Mouse (Mus musculus) right cerebral cortex, postnatal 14 days (tissue): ENCODE measurements around the gene Dnah17.

Experiments
- DNase-seq: peaks from one replicate; pipeline ENCODE4 v3.0.0; 2022

Gene Dnah17

DNA sequence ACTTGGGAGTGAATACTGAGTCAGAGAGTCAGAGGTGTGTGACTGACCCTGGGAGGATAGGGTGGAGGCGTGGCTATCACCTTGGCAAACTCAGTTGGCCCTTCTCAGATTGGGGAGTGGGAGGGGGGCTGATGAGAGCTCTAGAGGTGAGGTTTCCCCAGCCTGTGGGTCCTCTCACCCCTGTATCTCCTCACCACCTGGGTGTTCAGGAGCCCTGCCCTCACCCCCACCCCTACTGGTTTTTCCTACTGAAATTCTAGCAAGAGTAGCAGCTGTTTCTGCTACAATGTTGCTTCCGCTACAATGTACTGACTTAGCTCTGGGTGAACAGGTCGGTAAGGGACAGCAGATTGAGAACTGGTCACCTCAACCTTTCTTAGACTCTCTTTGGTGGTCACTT, 46.2 kb downstream of the Dnah17 start:
- DNase-seq, result no peak

GRCm38 (mm10) chr11:118083811-118084210, 46.6 kb downstream of the Dnah17 start:
- DNase-seq, result peak; percentile 88

- DNase-seq, result no peak
Measured at GRCm38 (mm10) chr11:118082294-118082693, 48.1 kb downstream of the Dnah17 start.

DNA sequence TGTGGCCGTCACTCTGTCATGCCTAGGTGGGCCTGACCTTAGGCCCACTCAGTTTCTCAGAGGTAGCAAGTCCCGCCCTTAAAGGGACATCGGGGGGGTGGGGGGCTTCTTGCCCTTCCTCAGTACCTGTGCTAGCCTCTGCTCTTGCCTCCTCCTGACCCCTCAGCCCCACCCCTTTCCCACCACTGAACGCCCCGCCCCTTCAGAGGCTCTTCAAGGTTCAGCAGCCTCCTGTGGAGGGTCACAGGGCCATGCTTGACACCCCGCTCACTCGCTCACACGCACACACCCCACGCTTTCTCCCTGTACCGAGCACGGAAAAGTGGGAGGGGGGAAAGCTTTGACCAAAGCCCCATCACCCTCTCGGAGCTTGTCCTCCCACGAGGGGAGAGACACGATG, 50.7 kb downstream of the Dnah17 start:
- no peak for DNase-seq

DNA sequence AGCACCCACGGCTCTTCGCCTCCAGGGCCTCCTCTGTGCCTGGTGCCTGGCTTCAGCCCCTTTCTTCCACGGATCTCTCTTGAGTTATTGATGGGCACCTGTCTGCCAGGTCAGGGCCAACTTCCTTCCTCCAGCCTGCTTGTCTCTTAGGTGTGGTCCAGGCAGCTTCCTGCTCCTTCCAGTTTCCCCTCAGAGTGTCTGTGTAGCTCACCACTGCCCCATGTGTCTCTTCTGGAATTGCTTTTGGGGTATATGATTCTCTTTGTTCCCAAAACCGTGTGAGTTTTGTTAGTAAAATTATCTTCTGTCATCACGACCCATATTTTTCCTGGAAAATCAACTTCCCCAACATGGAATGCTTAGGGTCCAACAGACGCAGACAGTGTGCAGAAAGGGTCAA, 53.5 kb downstream of the Dnah17 start:
- no peak for DNase-seq

- no peak for DNase-seq
Measured at GRCm38 (mm10) chr11:118075035-118075522, 55.4 kb downstream of the Dnah17 start.

GRCm38 (mm10) chr11:118071227-118071912, 59.1 kb downstream of the Dnah17 start:
- DNase-seq, result no peak

GRCm38 (mm10) chr11:118068812-118069332, 61.6 kb downstream of the Dnah17 start:
- DNase-seq, result no peak

GRCm38 (mm10) chr11:118067588-118067987, 62.8 kb downstream of the Dnah17 start:
- DNase-seq, result no peak

DNA sequence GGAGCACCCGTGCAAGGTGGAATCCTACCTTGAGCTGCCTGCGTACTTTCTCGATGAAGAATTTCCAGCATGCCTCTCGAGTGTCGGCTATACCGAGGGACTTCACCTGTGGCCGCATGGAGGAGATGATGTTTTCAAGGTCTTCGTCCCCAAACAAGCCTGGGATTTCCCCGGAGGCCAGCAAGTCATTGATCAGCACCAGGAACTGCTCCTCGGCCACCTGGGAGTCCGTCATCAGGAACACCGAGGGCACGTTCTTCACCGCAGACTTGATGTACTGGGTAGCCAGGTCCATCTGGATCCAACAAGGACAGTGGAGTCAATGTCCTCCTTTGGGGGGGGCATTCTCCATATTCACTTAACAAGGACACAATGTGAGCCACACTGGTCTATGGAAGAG, 70.4 kb downstream of the Dnah17 start:
- no peak for DNase-seq

GRCm38 (mm10) chr11:118058872-118059271, 71.6 kb downstream of the Dnah17 start:
- no peak for DNase-seq

DNA sequence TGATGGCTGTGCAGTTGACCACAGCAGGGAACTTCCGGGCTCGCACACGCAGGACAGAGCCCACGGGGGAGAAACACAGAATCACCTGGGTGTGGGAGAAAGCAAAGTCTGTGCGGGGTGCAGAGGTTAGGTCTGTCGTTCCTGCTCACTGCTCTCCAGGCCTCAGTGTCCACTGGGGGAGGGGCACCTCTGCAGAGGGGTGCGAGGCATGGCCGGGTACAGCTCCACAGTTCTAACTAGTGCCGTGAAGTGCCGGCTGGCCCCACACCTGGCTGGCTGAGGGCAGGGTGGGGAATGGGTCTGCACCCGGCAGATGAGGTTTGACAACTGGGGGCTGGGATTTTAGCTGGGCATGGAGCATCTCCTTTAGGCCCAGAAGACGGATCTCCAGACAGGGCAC, 72.1 kb downstream of the Dnah17 start:
- no peak for DNase-seq

GRCm38 (mm10) chr11:118050174-118050573, 80.3 kb downstream of the Dnah17 start:
- no peak for DNase-seq

DNA sequence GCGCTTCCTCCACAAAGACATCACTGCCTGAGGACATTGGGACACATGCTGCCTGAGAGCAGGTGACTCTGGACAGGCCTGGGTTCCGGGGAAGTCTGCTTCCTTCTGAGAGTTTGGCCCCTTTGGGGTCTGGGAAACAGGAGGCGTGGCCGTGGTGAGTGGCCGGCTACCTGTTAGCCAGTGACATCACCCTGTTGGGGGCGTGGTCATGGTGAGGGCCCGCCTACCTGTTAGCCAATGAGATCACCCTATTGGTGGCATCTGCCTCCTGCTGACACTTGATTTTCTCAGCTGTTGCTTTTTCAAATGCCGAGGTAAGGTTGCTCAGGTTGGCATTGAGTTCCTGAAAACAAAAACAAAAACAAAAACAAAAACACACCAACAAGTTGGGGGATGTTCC, 80.8 kb downstream of the Dnah17 start:
- DNase-seq, result no peak

GRCm38 (mm10) chr11:118043293-118043907, 87.0 kb downstream of the Dnah17 start:
- DNase-seq, result peak; percentile 63

- DNase-seq, result no peak
Measured at GRCm38 (mm10) chr11:118042791-118043190, 87.6 kb downstream of the Dnah17 start.

GRCm38 (mm10) chr11:118035068-118035467, 95.4 kb downstream of the Dnah17 start:
- no peak for DNase-seq

- DNase-seq, result no peak
Measured at GRCm38 (mm10) chr11:118034395-118034794, 96.0 kb downstream of the Dnah17 start.

DNA sequence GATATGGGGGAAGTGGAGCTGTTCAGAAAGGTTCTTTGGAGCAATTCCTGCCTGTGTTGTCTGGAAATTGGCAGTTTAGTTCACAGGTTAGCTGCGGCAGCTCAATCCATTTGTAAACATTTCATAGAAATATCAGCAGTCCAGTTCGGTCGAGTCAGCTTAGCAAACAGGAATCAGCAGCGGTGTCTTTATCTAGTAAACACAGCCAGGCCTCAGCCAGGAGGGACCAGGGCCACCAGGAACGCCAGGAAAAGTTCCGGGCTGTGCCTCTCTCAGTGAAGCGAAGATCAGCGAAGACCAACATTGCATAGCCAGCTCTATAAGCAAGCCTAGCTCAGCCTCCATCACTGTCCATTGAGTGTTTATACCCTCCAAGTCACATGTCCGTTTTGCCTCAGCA, 99.3 kb downstream of the Dnah17 start:
- DNase-seq, result no peak

GRCm38 (mm10) chr11:118029170-118029569, 101.3 kb downstream of the Dnah17 start:
- DNase-seq, result no peak

DNA sequence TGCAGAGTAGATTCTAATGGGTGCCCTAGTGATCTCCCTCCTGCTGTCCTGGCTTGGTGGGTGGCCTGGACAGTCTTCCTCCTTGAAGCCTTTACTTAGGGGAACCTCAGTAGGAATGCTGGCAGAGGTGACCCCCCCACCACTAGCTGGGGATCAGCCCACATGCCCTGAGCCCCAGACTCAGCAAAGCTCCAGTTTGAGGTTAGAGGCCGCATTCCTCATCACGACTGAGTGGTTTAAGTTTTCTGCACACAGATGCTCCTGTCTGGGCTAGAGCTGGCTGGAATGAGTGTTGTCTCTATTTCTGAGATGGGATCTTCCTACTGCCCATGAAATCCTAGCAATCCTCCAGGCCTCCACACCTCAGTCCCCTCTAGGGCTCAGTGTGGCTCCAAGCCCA, 106.3 kb downstream of the Dnah17 start:
- DNase-seq, result no peak

GRCm38 (mm10) chr11:118023475-118023874, 107.0 kb downstream of the Dnah17 start:
- DNase-seq, result no peak

DNA sequence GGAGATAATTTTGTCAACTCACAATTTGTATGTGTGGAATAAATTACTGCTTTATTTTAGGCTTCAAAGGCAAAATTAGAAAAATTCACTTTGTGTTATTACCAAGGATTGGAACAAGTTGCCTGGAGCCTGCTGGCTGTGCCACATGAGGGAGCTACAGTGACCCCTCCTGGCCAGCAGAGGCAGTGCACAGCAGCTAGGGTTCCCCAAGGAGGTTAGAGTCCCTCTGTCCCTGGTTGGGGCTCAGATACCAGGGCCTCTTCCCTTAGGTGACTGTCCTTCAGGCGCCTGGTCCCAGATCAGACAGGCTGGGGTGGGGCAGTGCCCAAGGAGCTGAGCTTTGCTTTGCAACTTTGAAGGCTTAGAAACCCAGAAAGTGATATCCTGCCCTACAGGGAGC, 108.6 kb downstream of the Dnah17 start:
- DNase-seq, result peak; percentile 74

DNA sequence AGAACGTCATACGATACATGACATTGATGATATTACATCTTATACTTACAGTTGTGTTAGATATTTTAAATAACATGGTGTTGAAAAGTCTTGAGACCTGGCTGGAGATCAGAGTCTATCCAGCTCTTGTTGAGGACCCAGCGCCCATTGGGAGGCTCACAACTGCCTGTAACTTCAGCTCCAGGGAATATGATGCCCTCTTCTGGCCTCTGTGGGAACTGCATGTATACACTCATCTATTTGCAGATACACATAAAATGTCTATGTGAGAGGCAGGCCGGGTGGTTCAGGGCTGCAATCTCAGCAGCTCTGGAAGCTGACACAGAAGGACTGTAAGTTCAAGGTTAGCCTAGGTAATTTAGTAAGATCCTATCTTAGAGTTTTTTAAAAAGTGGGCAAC, 112.1 kb downstream of the Dnah17 start:
- no peak for DNase-seq
